Mouse (Mus musculus): Measurements from ENCODE around the gene Cacnb4. TPM values are rescaled to one million over a fixed set of nuclear protein-coding genes. Genes with fewer than 3 reads are reported as not detected.

Gene Cacnb4
- total and polyA plus RNA-seq, 3 experiments = not detected

- H3K4me3 ChIP-seq (ENCODE audit: control insufficient read depth in 1 of 2, insufficient read depth in 1 of 2, low read depth in 2 of 2, low read length in 2 of 2) = no peak overlapping the region
- H3K27ac ChIP-seq (ENCODE audit: control insufficient read depth, low read depth, low read length) = no peak overlapping the region
- no peaks in the 10 kb centered on the region for H3K4me1 ChIP-seq (ENCODE audit: control insufficient read depth in 1 of 2, insufficient read depth in 2 of 2, low read length in 2 of 2)
- TF ChIP-seq POLR2AphosphoS5 (IDR thresholded peaks at IDR 0.05; ENCODE audit: borderline replicate concordance, low read depth, low read length) (no peak), ZMIZ1 (IDR thresholded peaks at IDR 0.05; ENCODE audit: low read depth, low read length) (no peak)
- no peak for DNase-seq (ENCODE audit: low read depth, low spot score)
- H3K9ac ChIP-seq (ENCODE audit: control insufficient read depth, low read depth, low read length, poor library complexity, severe bottlenecking) = no peak overlapping the region
- H3K9me3 ChIP-seq (replicated peaks; ENCODE audit: insufficient read depth, low read length) = no peaks in the 10 kb centered on the region
- no peaks in the 10 kb centered on the region for H3K27me3 ChIP-seq (ENCODE audit: control insufficient read depth in 1 of 2, insufficient read depth in 2 of 2, low read length in 2 of 2)
- no peaks in the 10 kb centered on the region for H3K79me2 ChIP-seq (ENCODE audit: control insufficient read depth, insufficient read depth, low read length, poor library complexity)
- no peaks in the 10 kb centered on the region for H3K36me3 ChIP-seq (ENCODE audit: control insufficient read depth in 1 of 2, insufficient read depth in 2 of 2, low read length in 2 of 2)
Observed at GRCm38 (mm10) chr2:52625731-52626130, 50.9 kb downstream of the Cacnb4 start.

GRCm38 (mm10) chr2:52623921-52624404, 52.7 kb downstream of the Cacnb4 start:
- Histone ChIP-seq H3K9ac (ENCODE audit: control insufficient read depth, low read depth, low read length, poor library complexity, severe bottlenecking) (no peak overlapping the region), H3K4me3 (ENCODE audit: control insufficient read depth in 1 of 2, insufficient read depth in 1 of 2, low read depth in 2 of 2, low read length in 2 of 2) (no peak overlapping the region), H3K4me1 (ENCODE audit: control insufficient read depth in 1 of 2, insufficient read depth in 2 of 2, low read length in 2 of 2) (no peaks in the 10 kb centered on the region), H3K27me3 (ENCODE audit: control insufficient read depth in 1 of 2, insufficient read depth in 2 of 2, low read length in 2 of 2) (no peaks in the 10 kb centered on the region), H3K36me3 (ENCODE audit: control insufficient read depth in 1 of 2, insufficient read depth in 2 of 2, low read length in 2 of 2) (no peaks in the 10 kb centered on the region), H3K79me2 (ENCODE audit: control insufficient read depth, insufficient read depth, low read length, poor library complexity) (no peaks in the 10 kb centered on the region), H3K9me3 (replicated peaks; ENCODE audit: insufficient read depth, low read length) (no peaks in the 10 kb centered on the region), H3K27ac (ENCODE audit: control insufficient read depth, low read depth, low read length) (no peak overlapping the region)
- DNase-seq (ENCODE audit: low read depth, low spot score) = no peak
- TF ChIP-seq POLR2AphosphoS2 (IDR thresholded peaks at IDR 0.05; ENCODE audit: low read length) (no peak), ETS1 (IDR thresholded peaks at IDR 0.05; ENCODE audit: low read depth, low read length) (no peak), GABPA (IDR thresholded peaks at IDR 0.05; ENCODE audit: low read depth, low read length) (no peak), POLR2A (IDR thresholded peaks at IDR 0.05; ENCODE audit: control insufficient read depth in 1 of 2, insufficient read depth in 1 of 2, low read depth in 1 of 2, low read length in 2 of 2, poor library complexity in 1 of 2) (no peak), HCFC1 (IDR thresholded peaks at IDR 0.05; ENCODE audit: low read depth, low read length) (no peak), TBP (IDR thresholded peaks at IDR 0.05; ENCODE audit: low read depth, low read length) (no peak), RAD21 (IDR thresholded peaks at IDR 0.05; ENCODE audit: low read depth, low read length) (no peak)

DNA sequence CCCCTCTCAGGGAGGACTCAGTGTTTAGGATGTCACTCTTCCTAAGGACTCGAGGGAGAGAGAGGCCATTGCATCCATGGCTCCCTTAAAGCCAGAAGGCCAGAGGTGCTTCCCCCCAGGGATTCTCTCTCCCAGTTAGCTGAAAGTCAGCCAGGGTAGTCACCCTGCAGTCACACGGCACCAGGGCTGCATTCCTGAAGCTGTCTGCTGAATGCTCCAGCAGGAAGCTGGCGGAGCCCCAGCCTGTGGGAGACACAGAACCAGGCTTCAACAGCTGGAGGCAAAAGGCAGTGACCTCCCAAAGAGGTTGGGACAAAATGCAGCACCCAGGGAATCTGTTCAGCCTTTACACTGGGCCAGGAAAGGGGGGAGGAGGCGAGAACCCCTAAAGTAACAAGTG, 53.2 kb downstream of the Cacnb4 start:
- no peak for DNase-seq (ENCODE audit: low read depth, low spot score)
- Histone ChIP-seq H3K79me2 (ENCODE audit: control insufficient read depth, insufficient read depth, low read length, poor library complexity) (no peaks in the 10 kb centered on the region), H3K4me3 (ENCODE audit: control insufficient read depth in 1 of 2, insufficient read depth in 1 of 2, low read depth in 2 of 2, low read length in 2 of 2) (no peak overlapping the region), H3K4me1 (ENCODE audit: control insufficient read depth in 1 of 2, insufficient read depth in 2 of 2, low read length in 2 of 2) (no peaks in the 10 kb centered on the region), H3K27me3 (ENCODE audit: control insufficient read depth in 1 of 2, insufficient read depth in 2 of 2, low read length in 2 of 2) (no peaks in the 10 kb centered on the region), H3K36me3 (ENCODE audit: control insufficient read depth in 1 of 2, insufficient read depth in 2 of 2, low read length in 2 of 2) (no peaks in the 10 kb centered on the region), H3K9me3 (replicated peaks; ENCODE audit: insufficient read depth, low read length) (no peaks in the 10 kb centered on the region), H3K27ac (ENCODE audit: control insufficient read depth, low read depth, low read length) (no peak overlapping the region), H3K9ac (ENCODE audit: control insufficient read depth, low read depth, low read length, poor library complexity, severe bottlenecking) (no peak overlapping the region)
- TF ChIP-seq MXI1 (IDR thresholded peaks at IDR 0.05; ENCODE audit: low read depth, low read length) (no peak), UBTF (IDR thresholded peaks at IDR 0.05; ENCODE audit: borderline replicate concordance, insufficient read depth, low read depth, low read length) (no peak), CHD2 (IDR thresholded peaks at IDR 0.05; ENCODE audit: low read length) (no peak), ETS1 (IDR thresholded peaks at IDR 0.05; ENCODE audit: low read depth, low read length) (no peak), ZNF384 (IDR thresholded peaks at IDR 0.05; ENCODE audit: low read depth, low read length) (no peak), GATA1 (IDR thresholded peaks at IDR 0.05; ENCODE audit: low read depth, low read length) (no peak), JUND (IDR thresholded peaks at IDR 0.05; ENCODE audit: low read depth, low read length) (no peak), MAZ (IDR thresholded peaks at IDR 0.05; ENCODE audit: low read depth, low read length) (no peak), MAX (IDR thresholded peaks at IDR 0.05; ENCODE audit: low read length) (no peak), NRF1 (IDR thresholded peaks at IDR 0.05; ENCODE audit: insufficient read depth, low read depth, low read length, poor library complexity, severe bottlenecking) (no peak), E2F4 (IDR thresholded peaks at IDR 0.05; ENCODE audit: borderline replicate concordance, low read depth, low read length) (no peak), ZMIZ1 (IDR thresholded peaks at IDR 0.05; ENCODE audit: low read depth, low read length) (no peak)

All from MEL (cell line).